In genomic region chr12:3739749-3740704, GRCm38 (mm10) we compare ENCODE assay signal across 10 mouse cellular contexts.
A peak's percentile ranks its signal among the peaks of the same experiment; 100 is the strongest.
DNase-seq lines count a peak whose midpoint lies in the region; ATAC-seq and TF ChIP-seq lines count a peak whose summit lies in the region.
"Had no signal": no experiment of that assay in that cellular context is flagged by ENCODE, and none has a peak within 500 bp of the region (broad histone marks: within the 10 kb centered on the region; RNA-seq: fewer than 3 reads in every experiment).

No protein-coding gene starts in this region.

- H3K27ac ChIP-seq in gastrocnemius, adult 2 months, result peak overlapping the region; percentile 28; the same call in 1 of the 2 replicates
- H3K27ac ChIP-seq in midbrain, embryonic 15.5 days, result no peak overlapping the region
- no peak overlapping the region for H3K27ac ChIP-seq in midbrain, embryonic 14.5 days (replicated peaks; ENCODE audit: low read depth, low read length)
- no peak overlapping the region for H3K27ac ChIP-seq in midbrain, embryonic 13.5 days

- no peaks in the 10 kb centered on the region for H3K27me3 ChIP-seq in midbrain, embryonic 15.5 days (replicated peaks)
- H3K27me3 ChIP-seq in midbrain, embryonic 14.5 days (ENCODE audit: control insufficient read depth, insufficient read depth, low read length), result no peaks in the 10 kb centered on the region
- no peaks in the 10 kb centered on the region for H3K27me3 ChIP-seq in midbrain, embryonic 13.5 days

- 0 out of 2 replicates have a peak, but pooled peaks cover 3% of the 10 kb centered on the region for H3K4me1 ChIP-seq in midbrain, embryonic 15.5 days
- no peaks in the 10 kb centered on the region for H3K4me1 ChIP-seq in midbrain, embryonic 14.5 days (ENCODE audit: control insufficient read depth, insufficient read depth, low read length)
- peaks cover 11% of the 10 kb centered on the region for H3K4me1 ChIP-seq in midbrain, embryonic 13.5 days (replicated peaks)

- no peak overlapping the region for H3K9ac ChIP-seq in midbrain, embryonic 15.5 days
- no peak overlapping the region for H3K9ac ChIP-seq in midbrain, embryonic 14.5 days (replicated peaks; ENCODE audit: low read length)
- no peak overlapping the region for H3K9ac ChIP-seq in midbrain, embryonic 13.5 days (replicated peaks)

- no peak for DNase-seq in gastrocnemius, adult 2 months
- no peak for DNase-seq in gastrocnemius, adult 8-10 months (ENCODE audit: low spot score in 2 of 2)
- no peak for DNase-seq in midbrain, embryonic 14.5 days
- peak; percentile 40 for DNase-seq in thymus, postnatal 25 days
- no peak for DNase-seq in cerebellum, postnatal 4 days (ENCODE audit: low spot score in 2 of 2)
- DNase-seq: cerebellum, postnatal 10 days; layer of hippocampus, postnatal 36 days had no signal

- 78% methylated on average over 18 of the region's 18 CpGs for WGBS in midbrain, embryonic 15.5 days
- 82% methylated on average over 18 of the region's 18 CpGs for WGBS in midbrain, embryonic 14.5 days
- WGBS in midbrain, embryonic 13.5 days, result 84% methylated on average over 18 of the region's 18 CpGs

- ATAC-seq in midbrain, embryonic 15.5 days (replicated peaks), result 0 out of 2 replicates have a peak, but pooled peaks have one; percentile 14
- no peak for ATAC-seq in midbrain, embryonic 14.5 days (ENCODE audit: low FRiP score, low TSS enrichment)
- peak; percentile 27 for ATAC-seq in megakaryocyte-erythroid progenitor cell, adult 5-6 weeks (replicated peaks; ENCODE audit: low FRiP score, low TSS enrichment, poor library complexity, severe bottlenecking)
- no peak for ATAC-seq in midbrain, embryonic 13.5 days

- peak overlapping the region; percentile 39; the same call in 1 of the 2 replicates for H3K4me3 ChIP-seq in gastrocnemius, adult 2 months
- no peak overlapping the region for H3K4me3 ChIP-seq in midbrain, embryonic 15.5 days
- no peak overlapping the region for H3K4me3 ChIP-seq in midbrain, embryonic 14.5 days (replicated peaks; ENCODE audit: low read depth, low read length)
- H3K4me3 ChIP-seq in midbrain, embryonic 13.5 days (replicated peaks), result no peak overlapping the region

- H3K9me3 ChIP-seq in midbrain, embryonic 15.5 days, result no peaks in the 10 kb centered on the region
- no peaks in the 10 kb centered on the region for H3K9me3 ChIP-seq in midbrain, embryonic 14.5 days (ENCODE audit: control insufficient read depth, low read length)
- no peaks in the 10 kb centered on the region for H3K9me3 ChIP-seq in midbrain, embryonic 13.5 days

- no peak for TF ChIP-seq CTCF in gastrocnemius, adult 2 months (IDR thresholded peaks at IDR 0.05)

- no peak overlapping the region for H3K4me2 ChIP-seq in midbrain, embryonic 15.5 days
- no peak overlapping the region for H3K4me2 ChIP-seq in midbrain, embryonic 14.5 days (ENCODE audit: low read length)
- no peak overlapping the region for H3K4me2 ChIP-seq in midbrain, embryonic 13.5 days (replicated peaks)

- no peaks in the 10 kb centered on the region for H3K36me3 ChIP-seq in midbrain, embryonic 15.5 days (replicated peaks)
- H3K36me3 ChIP-seq in midbrain, embryonic 14.5 days (ENCODE audit: control insufficient read depth, insufficient read depth, low read length), result no peaks in the 10 kb centered on the region
- H3K36me3 ChIP-seq in midbrain, embryonic 13.5 days, result peaks cover 3% of the 10 kb centered on the region; the same call in 1 of the 2 replicates

- intact Hi-C loops in gastrocnemius, adult 2 months (cut with DNase I), result no loop called here

Comparison
In these comparisons a context has a peak if more than half of its experiments do, and no peak if none do; other contexts are left out.
1. ATAC-seq: peak in midbrain, embryonic 15.5 days (single experiment) and megakaryocyte-erythroid progenitor cell, adult 5-6 weeks (single experiment); none in midbrain, embryonic 14.5 days (single experiment) and midbrain, embryonic 13.5 days (single experiment).